ENCODE assay signal across 10 mouse cellular contexts in genomic region chr1:64193150-64193838, GRCm38 (mm10).
DNase-seq lines count a peak whose midpoint lies in the region; ATAC-seq lines count a peak whose summit lies in the region.
"Had no signal": no experiment of that assay in that cellular context is flagged by ENCODE, and none has a peak within 500 bp of the region (broad histone marks: within the 10 kb centered on the region; RNA-seq: fewer than 3 reads in every experiment).

No protein-coding gene starts in this region.

- no peaks in the 10 kb centered on the region for H3K27me3 ChIP-seq in heart, embryonic 10.5 days (ENCODE audit: insufficient read depth, poor library complexity, severe bottlenecking)

- H3K9me3 ChIP-seq in heart, embryonic 10.5 days: no peaks in the 10 kb centered on the region

- DNase-seq in heart, embryonic 10.5 days (ENCODE audit: low spot score): no peak
- DNase-seq in heart, adult 9 months (ENCODE audit: low spot score in 2 of 2): no peak
- peak; percentile 8 for DNase-seq in thymus, postnatal 0 days (ENCODE audit: low spot score)
- no peak for DNase-seq in thymus, postnatal 4 days
- peak; percentile 56 for DNase-seq in kidney, adult 11 months
- DNase-seq in retina, postnatal 1 day: peak; percentile 65
- no peak for DNase-seq in lung, postnatal 36 days
- DNase-seq: cerebellum, postnatal 36 days; lung, embryonic 14.5 days had no signal

- 69% methylated on average over 13 of the region's 13 CpGs for WGBS in heart, embryonic 10.5 days

- no peak for ATAC-seq in cerebellum, adult (ENCODE audit: insufficient number of reproducible peaks, low FRiP score, low TSS enrichment)

- H3K4me1 ChIP-seq in heart, embryonic 10.5 days: peaks cover 24% of the 10 kb centered on the region

- 0 out of 2 replicates have a peak overlapping the region, but pooled peaks have one; percentile 42 for H3K27ac ChIP-seq in heart, embryonic 10.5 days

- no peak overlapping the region for H3K4me3 ChIP-seq in heart, embryonic 10.5 days

- H3K36me3 ChIP-seq in heart, embryonic 10.5 days: no peaks in the 10 kb centered on the region

Comparison
In these comparisons a context has a peak if more than half of its experiments do, and no peak if none do; other contexts are left out.
1. DNase-seq: peak in thymus, postnatal 0 days (single experiment), kidney, adult 11 months (single experiment) and retina, postnatal 1 day (single experiment); none in heart, embryonic 10.5 days (single experiment), heart, adult 9 months (0 of 2), thymus, postnatal 4 days (single experiment) and lung, postnatal 36 days (single experiment).